Mouse (Mus musculus) telencephalon, adult 2 months (tissue): ENCODE results near the gene Crtc2.

ENCODE experiments used
- DNase-seq: peaks from one replicate; pipeline ENCODE4 v3.0.0-alpha.2; 2011; ENCODE audit warnings: low read depth, low spot score

Gene Crtc2

DNA sequence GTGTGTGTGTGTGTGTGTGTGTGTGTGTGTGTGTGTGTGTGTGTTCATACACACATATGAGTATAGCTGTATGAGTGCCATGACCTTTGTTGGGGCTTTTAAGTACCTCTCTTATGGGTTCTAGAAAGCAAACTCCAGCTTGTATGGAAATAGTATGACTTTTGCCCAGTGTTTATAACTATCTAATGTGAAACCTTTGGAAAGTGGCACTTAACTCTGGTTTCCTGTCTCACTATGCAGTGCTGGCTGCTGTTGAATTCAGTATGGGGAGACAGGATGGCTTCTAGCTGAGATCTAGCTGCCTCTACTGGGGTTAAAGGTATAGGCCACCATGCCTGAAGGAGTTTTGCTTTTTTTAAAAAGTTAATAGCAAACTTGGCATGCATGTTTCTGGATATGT, 55.6 kb downstream of the Crtc2 start:
- DNase-seq: no peak

DNA sequence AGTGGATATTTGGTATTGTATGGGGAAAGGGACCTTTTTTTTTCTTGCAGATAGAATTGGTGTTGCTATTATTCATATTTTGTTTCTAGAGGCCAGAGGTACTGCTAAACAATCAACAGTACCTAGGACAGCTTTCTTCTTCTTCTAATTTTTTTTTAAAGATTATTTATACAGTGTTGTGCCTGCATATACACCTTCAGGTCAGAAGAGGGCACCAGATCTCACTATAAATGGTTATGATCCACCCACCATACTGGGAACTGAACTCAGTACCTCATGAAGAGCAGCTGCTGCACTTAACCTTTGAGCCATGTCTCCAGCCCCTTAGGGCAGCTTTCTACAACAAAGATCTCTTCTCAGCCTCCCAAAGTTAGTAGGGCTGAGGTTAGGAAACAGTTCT, 59.4 kb downstream of the Crtc2 start:
- no peak for DNase-seq
